Mouse (Mus musculus): ENCODE measurements around the gene Agpat4. TPM values are rescaled to one million over a fixed set of nuclear protein-coding genes. Genes with fewer than 3 reads are reported as not detected.

The Agpat4 gene
- 31.6 and 35.2 TPM in 2 replicates for polyA plus RNA-seq (2016; fragmentation: Nextera tagmentation; extraction: Ambion mirVana)

DNA sequence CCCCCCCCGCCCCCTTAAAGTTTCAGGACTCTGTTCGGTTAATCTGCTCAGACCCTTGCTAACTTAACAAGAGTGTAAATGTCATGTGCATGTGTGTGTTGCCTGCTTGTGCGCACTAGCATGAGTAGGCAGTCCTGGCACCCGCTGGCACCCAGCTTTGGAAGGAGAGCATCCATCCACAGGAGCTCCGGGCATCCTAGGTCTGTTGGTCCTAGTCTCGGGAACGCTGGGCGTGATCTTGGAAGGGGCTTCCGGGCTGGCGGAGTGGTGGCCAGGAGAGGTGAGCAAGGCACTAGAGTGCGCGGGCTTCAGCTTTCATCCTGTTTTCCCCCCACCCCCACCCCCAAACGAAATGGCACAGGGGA, at the start of gene Agpat4:
Agpat4 (plus strand) TSS at position 144 of the 365 bp plus-strand sequence.
- ATAC-seq = peak; percentile 59
- peaks cover 47% of the 10 kb centered on the region for H3K4me1 ChIP-seq
- WGBS (ENCODE audit: insufficient replicate concordance) = under 1% methylated on average over 13 of the region's 13 CpGs

DNA sequence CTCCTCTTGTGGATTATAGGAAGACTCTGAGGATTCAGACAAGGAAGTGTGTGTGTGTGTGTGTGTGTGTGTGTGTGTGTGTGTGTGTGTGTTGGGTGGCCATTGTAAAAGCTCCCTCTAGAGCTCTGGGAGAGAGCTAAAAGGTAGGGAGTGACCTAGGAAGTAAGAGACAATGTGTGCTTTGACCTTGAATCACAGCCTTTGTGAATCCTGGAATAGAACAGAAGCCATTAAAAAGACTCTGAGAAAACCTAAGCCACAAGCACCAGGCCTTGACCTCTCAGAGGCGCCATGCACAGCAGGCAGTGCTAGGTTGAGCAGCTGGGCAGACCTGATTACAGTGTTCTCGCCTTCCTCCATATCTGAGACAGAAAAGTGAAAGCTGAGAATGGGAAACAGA, 41.7 kb upstream of the Agpat4 start:
- Histone ChIP-seq H3K36me3 (no peaks in the 10 kb centered on the region), H3K4me1 (no peaks in the 10 kb centered on the region), H3K9ac (no peak overlapping the region), H3K9me3 (replicated peaks) (no peaks in the 10 kb centered on the region), H3K27me3 (replicated peaks) (0 out of 2 replicates have a peak, but pooled peaks cover 7% of the 10 kb centered on the region), H3K4me2 (no peak overlapping the region), H3K4me3 (no peak overlapping the region), H3K27ac (no peak overlapping the region)
- no peak for ATAC-seq
- 46% methylated on average over 2 of the region's 2 CpGs for WGBS (ENCODE audit: insufficient replicate concordance)

More for the DNA sequence above, at the start of gene Agpat4:
- peak within 1 kb of the TSS; percentile 89 for H3K9ac ChIP-seq
- H3K27me3 ChIP-seq (replicated peaks) = no peaks in the 10 kb centered on the region
- no peaks in the 10 kb centered on the region; the same call in 1 of the 2 replicates for H3K9me3 ChIP-seq (replicated peaks)
- peak within 1 kb of the TSS; percentile 95 for H3K4me2 ChIP-seq
- peak within 1 kb of the TSS; percentile 96 for H3K27ac ChIP-seq
- peaks cover under 1% of the 10 kb centered on the region for H3K36me3 ChIP-seq
- H3K4me3 ChIP-seq = peak within 1 kb of the TSS; percentile 83

DNA sequence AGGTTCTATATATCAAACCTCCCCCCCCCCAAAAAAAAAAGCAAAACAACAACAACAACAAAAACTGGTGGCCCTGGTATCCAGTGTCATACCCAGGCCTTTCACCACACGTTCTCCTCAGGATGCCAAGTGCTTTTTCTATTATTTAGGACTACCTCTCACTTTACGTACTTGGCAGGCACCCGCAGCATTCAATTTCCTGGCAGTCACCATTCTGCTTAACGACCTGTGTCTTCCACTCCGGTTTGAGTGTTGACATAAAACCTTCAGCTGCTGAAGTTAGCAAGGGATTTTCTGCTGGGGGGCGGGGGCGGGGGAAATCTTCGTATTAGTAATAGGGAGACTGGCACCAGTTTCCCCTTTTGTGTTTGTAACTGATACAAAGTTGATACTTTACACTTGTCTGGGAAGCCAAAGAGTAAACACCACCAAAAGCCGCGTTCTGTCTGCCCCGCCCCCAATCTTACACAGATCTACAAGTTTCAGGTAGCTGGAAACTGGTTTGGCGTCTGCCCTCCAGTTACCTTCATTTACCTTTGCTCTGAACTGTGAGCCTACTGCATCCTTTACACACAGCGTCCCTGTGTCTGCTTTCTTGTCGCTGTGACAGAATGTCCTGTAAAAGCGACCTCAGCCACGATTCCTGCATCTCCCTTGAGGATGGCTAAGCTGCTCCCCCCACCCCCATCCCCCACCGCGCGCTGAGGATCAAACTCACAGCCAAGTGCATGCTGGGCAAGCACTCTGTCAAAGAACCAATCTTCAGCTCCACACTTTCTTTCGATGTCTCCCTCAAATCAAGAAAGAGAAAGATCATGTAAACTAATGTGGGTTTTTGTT, 37.6 kb upstream of the Agpat4 start:
- H3K4me3 ChIP-seq = no peak overlapping the region
- no peak overlapping the region for H3K27ac ChIP-seq
- H3K4me1 ChIP-seq = no peaks in the 10 kb centered on the region
- no peak overlapping the region for H3K4me2 ChIP-seq
- ATAC-seq = no peak
- no peaks in the 10 kb centered on the region for H3K9me3 ChIP-seq (replicated peaks)
- H3K27me3 ChIP-seq (replicated peaks) = peaks cover 14% of the 10 kb centered on the region; the same call in 1 of the 2 replicates
- no peaks in the 10 kb centered on the region for H3K36me3 ChIP-seq
- 46% methylated on average over 20 of the region's 20 CpGs for WGBS (ENCODE audit: insufficient replicate concordance)
- no peak overlapping the region for H3K9ac ChIP-seq

DNA sequence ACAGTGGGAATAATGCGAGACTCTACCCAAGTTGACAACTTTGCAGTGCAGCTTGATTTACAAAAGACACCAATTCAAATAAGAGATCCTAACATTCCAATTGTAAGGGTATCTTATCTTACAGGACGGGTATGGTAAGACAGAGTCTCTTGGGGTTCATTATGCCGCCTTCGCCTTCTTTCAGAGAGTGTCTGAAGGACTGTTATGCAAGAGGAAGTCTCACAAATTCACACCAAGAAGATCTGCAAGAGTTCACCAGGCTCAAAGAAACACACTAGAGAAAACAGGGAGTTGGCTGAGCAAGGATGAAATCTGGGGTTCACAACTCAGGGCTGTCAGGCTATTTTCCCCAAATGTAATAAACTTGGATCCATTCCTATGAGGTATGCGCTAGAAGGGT, 36.3 kb upstream of the Agpat4 start:
- H3K36me3 ChIP-seq = no peaks in the 10 kb centered on the region
- no peak overlapping the region for H3K4me2 ChIP-seq
- no peak overlapping the region for H3K9ac ChIP-seq
- peaks cover 20% of the 10 kb centered on the region for H3K27me3 ChIP-seq (replicated peaks)
- no peak overlapping the region for H3K27ac ChIP-seq
- no peaks in the 10 kb centered on the region for H3K4me1 ChIP-seq
- H3K9me3 ChIP-seq (replicated peaks) = no peaks in the 10 kb centered on the region
- ATAC-seq = no peak
- H3K4me3 ChIP-seq = no peak overlapping the region
- WGBS (ENCODE audit: insufficient replicate concordance) = 69% methylated on average over 5 of the region's 5 CpGs

DNA sequence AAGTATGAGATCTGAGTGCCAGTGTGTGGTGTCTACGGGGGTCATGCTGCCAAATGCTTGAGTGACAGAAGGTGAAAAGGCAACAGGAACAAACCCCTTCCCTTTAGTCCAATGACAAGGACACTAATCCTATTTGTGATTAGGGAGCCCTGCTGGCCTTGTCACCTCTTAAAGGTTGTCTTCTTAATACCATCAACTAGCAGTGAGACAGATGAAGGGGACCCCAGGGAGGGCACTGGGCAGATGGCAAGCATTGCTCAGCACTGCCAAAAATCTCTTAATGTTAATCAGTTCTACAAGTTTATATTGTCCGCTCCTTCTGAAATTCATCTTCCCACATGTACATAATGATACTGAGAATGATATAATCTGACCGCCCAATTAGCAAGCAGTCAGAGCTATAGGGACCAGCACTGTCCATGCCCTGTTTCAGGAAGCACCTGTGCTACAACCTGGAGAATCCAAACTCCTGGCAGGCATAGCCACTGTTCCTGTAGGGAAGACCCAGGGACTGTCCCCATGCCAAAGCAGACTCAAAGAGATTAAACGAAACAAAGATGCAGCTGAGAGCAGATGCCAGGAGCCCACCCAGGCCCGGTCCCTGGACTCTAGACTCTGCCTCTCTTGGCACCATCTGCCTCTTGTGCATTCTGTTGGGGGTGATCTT, 28.1 kb upstream of the Agpat4 start:
- Histone ChIP-seq H3K27ac (no peak overlapping the region), H3K36me3 (no peaks in the 10 kb centered on the region), H3K9me3 (replicated peaks) (no peaks in the 10 kb centered on the region), H3K4me3 (no peak overlapping the region), H3K27me3 (replicated peaks) (peaks cover 23% of the 10 kb centered on the region; the same call in 1 of the 2 replicates), H3K4me1 (no peaks in the 10 kb centered on the region; the same call in 1 of the 2 replicates), H3K9ac (no peak overlapping the region), H3K4me2 (no peak overlapping the region)
- WGBS (ENCODE audit: insufficient replicate concordance) = 58% methylated on average over 5 of the region's 5 CpGs
- ATAC-seq = no peak

DNA sequence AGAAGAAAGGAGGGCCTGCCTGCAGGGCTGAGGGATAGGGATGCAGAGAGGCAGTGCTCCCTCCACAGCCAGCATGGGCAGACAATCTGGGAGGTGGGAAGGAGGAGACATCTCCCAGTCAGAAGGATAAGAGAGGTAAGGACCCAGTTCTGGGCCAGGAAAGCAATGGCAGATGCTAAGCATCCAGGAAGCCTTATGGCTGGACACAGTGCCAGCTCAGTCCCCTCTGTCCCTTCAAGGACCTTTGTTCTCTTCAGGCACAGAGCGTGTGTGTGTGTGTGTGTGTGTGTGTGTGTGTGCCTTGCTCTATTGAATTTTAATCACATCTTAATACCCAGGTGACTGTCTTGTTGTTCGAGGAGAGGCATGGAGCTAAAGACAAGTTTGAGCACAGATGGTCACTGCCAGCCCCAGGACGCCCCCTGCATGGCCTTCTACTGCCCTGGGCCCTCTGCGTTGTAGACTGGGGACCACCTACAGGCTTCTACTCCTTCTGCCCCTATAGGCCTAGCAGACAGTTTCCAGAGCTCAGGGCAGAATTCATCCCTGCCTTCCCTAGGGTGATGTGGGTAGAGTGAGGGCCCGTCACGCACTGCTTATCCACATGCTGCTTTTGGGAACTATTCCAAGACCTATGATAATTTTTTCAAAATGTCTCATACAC, 25.5 kb upstream of the Agpat4 start:
- 68% methylated on average over 6 of the region's 6 CpGs for WGBS (ENCODE audit: insufficient replicate concordance)

DNA sequence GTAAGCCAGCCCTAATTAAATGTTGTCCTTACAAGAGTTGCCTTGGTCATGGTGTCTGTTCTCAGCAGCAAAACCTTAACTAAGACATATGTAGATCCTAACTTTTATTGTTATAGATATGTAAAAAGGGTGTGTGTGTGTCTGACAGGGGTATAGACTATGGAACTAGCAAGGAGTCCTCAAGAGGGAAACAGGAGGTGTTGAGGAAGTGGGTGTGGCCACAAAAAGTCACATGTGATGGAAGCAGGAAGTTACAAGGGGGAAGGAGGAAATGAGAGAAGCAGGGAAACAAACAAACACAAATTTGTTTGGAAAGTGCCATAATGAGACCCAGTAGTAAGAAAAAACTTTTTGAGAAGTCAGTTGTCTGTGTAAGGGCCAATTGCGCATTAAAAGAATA, 24.5 kb upstream of the Agpat4 start:
- Histone ChIP-seq H3K4me3 (no peak overlapping the region), H3K27ac (no peak overlapping the region), H3K4me2 (no peak overlapping the region), H3K9ac (no peak overlapping the region), H3K36me3 (no peaks in the 10 kb centered on the region), H3K27me3 (replicated peaks) (peaks cover 13% of the 10 kb centered on the region), H3K4me1 (no peaks in the 10 kb centered on the region; the same call in 1 of the 2 replicates), H3K9me3 (replicated peaks) (no peaks in the 10 kb centered on the region)
- no peak for ATAC-seq
- 86% methylated on average over 1 of the region's 1 CpGs for WGBS (ENCODE audit: insufficient replicate concordance)

More for the DNA sequence above, 25.5 kb upstream of the Agpat4 start:
- Histone ChIP-seq H3K27ac (no peak overlapping the region), H3K9ac (no peak overlapping the region), H3K4me1 (no peaks in the 10 kb centered on the region; the same call in 1 of the 2 replicates), H3K27me3 (replicated peaks) (peaks cover 12% of the 10 kb centered on the region; the same call in 1 of the 2 replicates), H3K36me3 (no peaks in the 10 kb centered on the region), H3K4me2 (no peak overlapping the region), H3K4me3 (no peak overlapping the region), H3K9me3 (replicated peaks) (no peaks in the 10 kb centered on the region)
- no peak for ATAC-seq

DNA sequence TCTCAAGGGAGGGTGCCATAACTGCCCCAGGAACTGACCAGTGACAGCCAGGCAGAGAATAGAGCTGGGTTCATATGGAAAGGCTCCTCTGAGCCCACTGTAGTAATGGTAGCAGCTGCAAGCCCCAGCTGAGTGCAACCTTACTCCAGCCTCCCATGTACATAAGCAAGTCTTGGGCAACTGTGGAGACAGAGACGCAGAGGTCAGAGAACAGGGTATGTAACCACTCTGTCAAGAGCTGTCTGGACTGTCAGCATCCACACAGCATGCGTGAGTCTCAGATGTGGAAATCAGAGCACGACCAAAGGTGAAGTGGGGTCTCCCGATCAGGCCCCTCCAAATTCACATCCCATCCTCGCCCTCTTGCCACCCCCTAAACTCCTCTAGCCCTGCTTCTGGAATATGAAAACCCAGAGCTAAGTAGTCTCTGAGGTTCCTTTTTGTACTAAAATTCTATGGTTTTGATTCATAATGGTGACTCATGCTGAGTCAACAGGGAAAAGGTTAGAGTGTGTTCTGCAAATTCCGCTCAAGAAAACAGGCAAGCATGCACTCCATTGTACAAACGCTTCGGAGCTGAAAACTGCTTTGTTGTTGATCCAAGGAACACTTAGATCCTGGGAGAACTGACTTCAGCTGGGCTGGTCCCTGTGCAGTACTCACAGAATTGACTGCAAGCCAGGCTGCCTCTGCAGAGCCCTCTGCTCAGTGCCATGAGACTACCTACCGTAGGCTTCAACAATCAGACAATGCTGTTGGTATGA, 23.5 kb upstream of the Agpat4 start:
- Histone ChIP-seq H3K9me3 (replicated peaks) (no peaks in the 10 kb centered on the region), H3K4me3 (no peak overlapping the region), H3K4me1 (no peaks in the 10 kb centered on the region; the same call in 1 of the 2 replicates), H3K9ac (no peak overlapping the region; the same call in 1 of the 2 replicates), H3K27ac (no peak overlapping the region), H3K4me2 (no peak overlapping the region), H3K36me3 (no peaks in the 10 kb centered on the region), H3K27me3 (replicated peaks) (peaks cover 11% of the 10 kb centered on the region)
- 81% methylated on average over 9 of the region's 9 CpGs for WGBS (ENCODE audit: insufficient replicate concordance)
- ATAC-seq = no peak

DNA sequence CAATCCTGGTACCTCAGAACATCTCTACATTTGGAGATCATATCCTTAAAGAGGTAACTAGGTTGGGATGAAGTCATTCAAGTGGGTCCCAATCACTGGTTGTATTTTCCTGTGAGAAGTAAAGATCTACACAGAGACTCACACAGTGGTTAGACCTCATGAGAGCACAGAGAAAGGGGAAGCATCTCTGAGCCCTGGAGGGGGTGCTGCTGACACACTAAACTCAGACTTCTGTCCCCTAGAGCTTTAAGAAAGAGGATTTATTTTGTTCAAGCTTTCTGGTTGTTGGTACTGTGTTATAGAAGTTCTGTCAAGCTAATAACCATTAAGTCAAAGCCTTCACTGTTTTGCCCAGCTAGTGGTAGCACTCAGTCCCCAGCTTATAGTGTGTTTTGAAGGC, 19.1 kb upstream of the Agpat4 start:
- Histone ChIP-seq H3K4me3 (no peak overlapping the region), H3K4me2 (no peak overlapping the region), H3K36me3 (no peaks in the 10 kb centered on the region), H3K27me3 (replicated peaks) (peaks cover 5% of the 10 kb centered on the region), H3K9me3 (replicated peaks) (no peaks in the 10 kb centered on the region), H3K9ac (no peak overlapping the region), H3K27ac (no peak overlapping the region), H3K4me1 (peaks cover 7% of the 10 kb centered on the region)
- ATAC-seq = no peak

DNA sequence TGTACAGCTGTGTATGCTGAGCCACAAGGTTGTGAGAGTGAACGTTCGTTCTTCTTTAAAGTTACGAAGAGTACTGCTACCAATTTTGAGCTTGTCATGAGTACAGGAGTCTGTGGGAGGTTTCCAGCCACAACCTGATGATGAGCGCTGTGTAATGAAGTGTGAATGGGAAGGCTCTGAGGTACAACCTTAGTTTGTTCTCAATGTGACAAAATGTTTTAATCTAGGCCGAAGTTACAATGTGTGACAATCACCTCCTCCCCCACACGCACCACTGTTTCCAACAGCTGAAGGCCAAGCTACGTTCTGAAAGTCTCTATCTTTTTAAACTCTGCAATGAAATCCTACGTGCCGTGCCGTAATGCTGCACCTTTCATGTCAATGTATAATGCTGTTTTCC, 16.2 kb upstream of the Agpat4 start:
- H3K4me3 ChIP-seq = no peak overlapping the region
- 89% methylated on average over 10 of the region's 10 CpGs for WGBS (ENCODE audit: insufficient replicate concordance)
- peaks cover 20% of the 10 kb centered on the region for H3K4me1 ChIP-seq
- H3K9ac ChIP-seq = no peak overlapping the region
- peaks cover 5% of the 10 kb centered on the region for H3K27me3 ChIP-seq (replicated peaks)
- no peak for ATAC-seq
- no peaks in the 10 kb centered on the region for H3K36me3 ChIP-seq
- no peaks in the 10 kb centered on the region for H3K9me3 ChIP-seq (replicated peaks)
- no peak overlapping the region for H3K27ac ChIP-seq
- no peak overlapping the region for H3K4me2 ChIP-seq

DNA sequence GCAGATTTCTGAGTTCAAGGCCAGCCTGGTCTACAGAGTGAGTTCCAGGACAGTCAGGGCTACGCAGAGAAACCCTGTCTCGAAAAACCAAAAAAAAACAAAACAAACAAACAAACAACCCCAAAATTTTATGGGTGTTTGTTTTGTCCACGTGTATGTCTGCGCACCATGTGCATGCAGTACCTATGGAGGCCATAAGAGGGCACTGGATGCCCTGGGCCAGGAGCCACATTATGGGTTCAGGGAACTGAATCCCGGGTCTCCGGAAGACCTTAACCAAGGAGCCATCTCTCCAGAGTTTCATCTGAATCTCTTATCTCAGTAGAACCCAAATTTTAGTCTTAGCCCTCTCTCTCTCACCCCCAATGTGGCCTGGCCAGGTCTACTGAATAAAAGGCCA, 14.7 kb upstream of the Agpat4 start:
- no peak; the same call in 1 of the 2 replicates for ATAC-seq
- H3K9ac ChIP-seq = 0 out of 2 replicates have a peak overlapping the region, but pooled peaks have one; percentile 46
- no peaks in the 10 kb centered on the region for H3K36me3 ChIP-seq
- peaks cover 20% of the 10 kb centered on the region for H3K4me1 ChIP-seq
- 70% methylated on average over 6 of the region's 6 CpGs for WGBS (ENCODE audit: insufficient replicate concordance)
- H3K4me2 ChIP-seq = peak overlapping the region; percentile 40; the same call in 1 of the 2 replicates
- H3K27ac ChIP-seq = peak overlapping the region; percentile 66
- H3K4me3 ChIP-seq = no peak overlapping the region
- no peaks in the 10 kb centered on the region for H3K9me3 ChIP-seq (replicated peaks)
- H3K27me3 ChIP-seq (replicated peaks) = no peaks in the 10 kb centered on the region
